Mouse (Mus musculus): ENCODE measurements around the gene Tbce.

- TF ChIP-seq CTCF (IDR thresholded peaks at IDR 0.05; ENCODE audit: extremely low read depth, insufficient read depth, insufficient read length, insufficient replicate concordance) (no peak), POLR2A (IDR thresholded peaks at IDR 0.05; ENCODE audit: low read depth, low read length) (no peak)
These were observed 5.4 kb downstream of the Tbce start for GRCm38 (mm10) chr13:14034073-14034348.

Measured in spleen, adult 2 months (tissue).